Mouse (Mus musculus) C2C12 (cell line): ENCODE measurements around the gene Prss32. TPM values are rescaled to one million over a fixed set of nuclear protein-coding genes. Genes with fewer than 3 reads are reported as not detected.
A peak's percentile ranks its signal among the peaks of the same experiment; 100 is the strongest.

Experiments used
- H3K27me3 ChIP-seq: one replicate; pipeline ENCODE4 v1.6.1; 2011; ENCODE audit not compliant: control insufficient read depth, insufficient read depth, insufficient read length
- H3K36me3 ChIP-seq: one replicate; pipeline ENCODE4 v1.6.1; 2011; ENCODE audit not compliant: control insufficient read depth, insufficient read depth
- H3K4me3 ChIP-seq: one replicate; pipeline ENCODE4 v1.5.1; 2011; ENCODE audit warnings: mild to moderate bottlenecking, control low read depth; ENCODE audit not compliant: poor library complexity, insufficient read depth, severe bottlenecking
- H3K79me2 ChIP-seq: one replicate; pipeline ENCODE4 v1.6.1; 2011; ENCODE audit not compliant: control insufficient read depth, insufficient read depth
- H3K79me3 ChIP-seq: one replicate; pipeline ENCODE4 v1.6.1; 2011; ENCODE audit warnings: low read depth, control low read depth
- H3ac ChIP-seq: one replicate; pipeline ENCODE3; 2011; ENCODE audit warnings: low read depth; ENCODE audit not compliant: control insufficient read depth, insufficient read length
- CEBPB ChIP-seq: IDR thresholded peaks from one replicate; pipeline ENCODE4 v1.6.1; 2011; ENCODE audit warnings: low read depth, mild to moderate bottlenecking, control low read depth, moderate library complexity
- CTCF ChIP-seq: IDR thresholded peaks from one replicate; pipeline ENCODE4 v1.5.1; 2011; ENCODE audit not compliant: control insufficient read depth, insufficient read depth, insufficient read length
- FOSL1 ChIP-seq: IDR thresholded peaks from one replicate; pipeline ENCODE4 v1.8.0; 2011; ENCODE audit warnings: mild to moderate bottlenecking, low read length; ENCODE audit not compliant: poor library complexity, insufficient read depth, severe bottlenecking
- MAX ChIP-seq: IDR thresholded peaks from one replicate; pipeline ENCODE4 v1.6.1; 2011; ENCODE audit warnings: mild to moderate bottlenecking, control low read depth
- MYOD1 ChIP-seq: IDR thresholded peaks from one replicate; pipeline ENCODE4 v1.6.1; 2011; ENCODE audit warnings: low read depth; ENCODE audit not compliant: control insufficient read depth, insufficient read length
- MYOG ChIP-seq: IDR thresholded peaks from one replicate; pipeline ENCODE4 v1.6.1; 2011; ENCODE audit not compliant: control insufficient read depth, insufficient read length; ENCODE audit errors: extremely low read depth
- USF1 ChIP-seq: IDR thresholded peaks from one replicate; pipeline ENCODE4 v1.6.1; 2011; ENCODE audit warnings: low read depth, mild to moderate bottlenecking, control low read depth, moderate library complexity
- long read RNA-seq, 2 experiments: library from polyadenylated mRNA; unstranded; transcript quantifications; one replicate each; pipeline ENCODE4 v2.0.0; 2019 to 2020
- polyA plus RNA-seq: library from polyadenylated mRNA; unstranded; fragments of >200 nt; fragmentation: generic; extraction: Trizol; gene quantifications from one replicate; pipeline ENCODE4 v1.2.1, GENCODE M21; 2012; ENCODE audit warnings: missing spikeins

Prss32 gene
- 0.02 TPM for polyA plus RNA-seq
- long read RNA-seq, experiment 1 = 0 reads
- long read RNA-seq, experiment 2 = 0 reads

- no peaks in the 10 kb centered on the region for H3K36me3 ChIP-seq
- H3ac ChIP-seq = no peak within 1 kb of the TSS
- TF ChIP-seq FOSL1 = no peak
- no peak for TF ChIP-seq MYOG
- TF ChIP-seq MAX = no peak
- TF ChIP-seq USF1 = no peak
- TF ChIP-seq CEBPB = no peak
- TF ChIP-seq MYOD1 = no peak
- TF ChIP-seq CTCF = no peak
- no peaks in the 10 kb centered on the region for H3K79me3 ChIP-seq
- no peaks in the 10 kb centered on the region for H3K27me3 ChIP-seq
- no peaks in the 10 kb centered on the region for H3K79me2 ChIP-seq
- no peak within 1 kb of the TSS for H3K4me3 ChIP-seq
Measured at GRCm38 (mm10) chr17:23843812-23844273, at the start of gene Prss32, which contains the start of gene Prss41. Gene Prss32 (plus strand): TSS chr17:23843855. Gene Prss41 (minus strand): TSS chr17:23844172.

GRCm38 (mm10) chr17:23795323-23795722 is 48.3 kb upstream of the Prss32 start:
- TF ChIP-seq MYOD1 (no peak), CEBPB (no peak), MYOG (no peak), USF1 (no peak), CTCF (no peak), MAX (no peak), FOSL1 (no peak)
- H3K4me3 ChIP-seq = no peak overlapping the region
- no peaks in the 10 kb centered on the region for H3K79me3 ChIP-seq
- H3K27me3 ChIP-seq = no peaks in the 10 kb centered on the region
- no peaks in the 10 kb centered on the region for H3K79me2 ChIP-seq
- H3ac ChIP-seq = no peak overlapping the region
- no peaks in the 10 kb centered on the region for H3K36me3 ChIP-seq

- Histone ChIP-seq H3K27me3 (no peaks in the 10 kb centered on the region), H3ac (no peak overlapping the region)
Measured at GRCm38 (mm10) chr17:23797316-23797715, 46.3 kb upstream of the Prss32 start.

GRCm38 (mm10) chr17:23801627-23802026 is 42.0 kb upstream of the Prss32 start:
- Histone ChIP-seq H3K79me3 (peaks cover 32% of the 10 kb centered on the region), H3K79me2 (peaks cover 37% of the 10 kb centered on the region), H3K36me3 (peaks cover 11% of the 10 kb centered on the region), H3K4me3 (no peak overlapping the region), H3K27me3 (no peaks in the 10 kb centered on the region), H3ac (no peak overlapping the region)
- TF ChIP-seq CEBPB (no peak), CTCF (no peak), FOSL1 (no peak), USF1 (no peak), MAX (no peak), MYOD1 (no peak), MYOG (no peak)

More at GRCm38 (mm10) chr17:23797316-23797715, 46.3 kb upstream of the Prss32 start:
- Histone ChIP-seq H3K79me2 (no peaks in the 10 kb centered on the region), H3K4me3 (no peak overlapping the region), H3K79me3 (no peaks in the 10 kb centered on the region), H3K36me3 (no peaks in the 10 kb centered on the region)
- no peak for TF ChIP-seq FOSL1
- TF ChIP-seq CTCF = no peak
- TF ChIP-seq CEBPB = no peak
- TF ChIP-seq MAX = no peak
- no peak for TF ChIP-seq MYOD1
- no peak for TF ChIP-seq USF1
- TF ChIP-seq MYOG = no peak

GRCm38 (mm10) chr17:23802746-23803365 is 40.8 kb upstream of the Prss32 start:
- H3K79me2 ChIP-seq = peaks cover 49% of the 10 kb centered on the region
- H3K4me3 ChIP-seq = peak overlapping the region; percentile 95
- no peaks in the 10 kb centered on the region for H3K27me3 ChIP-seq
- TF ChIP-seq USF1 (no peak), MYOD1 (no peak), CEBPB (no peak), MAX (peak; percentile 72)
- H3K36me3 ChIP-seq = peaks cover 23% of the 10 kb centered on the region
- peaks cover 45% of the 10 kb centered on the region for H3K79me3 ChIP-seq
- peak overlapping the region; percentile 92 for H3ac ChIP-seq
